Mouse (Mus musculus) CH12.LX (cell line): ENCODE results near the gene Postn.

Source experiments
- POLR2A ChIP-seq: IDR thresholded peaks from 2 replicates; pipeline ENCODE4 v1.6.1; 2011; ENCODE audit warnings: low read depth, mild to moderate bottlenecking, improper control_type of control experiment, low read length
- UBTF ChIP-seq: IDR thresholded peaks from 2 replicates; pipeline ENCODE4 v1.6.1; 2012; ENCODE audit warnings: low read depth, mild to moderate bottlenecking, inconsistent platforms, low read length, improper control_type of control experiment, moderate library complexity

DNA sequence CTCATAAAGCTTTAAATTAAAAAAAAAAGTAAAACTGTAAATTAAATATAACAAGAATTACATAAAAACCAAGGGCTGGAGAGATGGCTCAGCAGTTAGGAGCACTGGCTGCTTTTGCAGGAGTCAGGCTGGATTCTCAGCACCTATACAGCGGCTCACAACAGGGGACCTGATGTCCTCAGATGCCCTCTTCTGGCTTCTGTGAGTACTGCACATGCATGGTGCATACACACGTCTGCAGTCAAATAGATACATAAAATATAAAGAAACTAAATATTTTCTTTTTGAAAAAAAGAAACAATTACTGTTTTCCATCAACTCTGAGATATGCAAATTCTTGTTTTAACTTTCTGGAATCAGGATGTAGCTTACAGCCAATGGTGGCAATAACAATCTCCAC is 60.8 kb downstream of the Postn start:
- TF ChIP-seq UBTF, result no peak
- TF ChIP-seq POLR2A, result no peak
